Mouse (Mus musculus): ENCODE data around the gene Igf1. TPM values are rescaled to one million over a fixed set of nuclear protein-coding genes. Genes with fewer than 3 reads are reported as not detected.

Igf1 gene
- polyA plus RNA-seq (2012; rRNA removed), result 4.1 and 4.5 TPM in 2 replicates

DNA sequence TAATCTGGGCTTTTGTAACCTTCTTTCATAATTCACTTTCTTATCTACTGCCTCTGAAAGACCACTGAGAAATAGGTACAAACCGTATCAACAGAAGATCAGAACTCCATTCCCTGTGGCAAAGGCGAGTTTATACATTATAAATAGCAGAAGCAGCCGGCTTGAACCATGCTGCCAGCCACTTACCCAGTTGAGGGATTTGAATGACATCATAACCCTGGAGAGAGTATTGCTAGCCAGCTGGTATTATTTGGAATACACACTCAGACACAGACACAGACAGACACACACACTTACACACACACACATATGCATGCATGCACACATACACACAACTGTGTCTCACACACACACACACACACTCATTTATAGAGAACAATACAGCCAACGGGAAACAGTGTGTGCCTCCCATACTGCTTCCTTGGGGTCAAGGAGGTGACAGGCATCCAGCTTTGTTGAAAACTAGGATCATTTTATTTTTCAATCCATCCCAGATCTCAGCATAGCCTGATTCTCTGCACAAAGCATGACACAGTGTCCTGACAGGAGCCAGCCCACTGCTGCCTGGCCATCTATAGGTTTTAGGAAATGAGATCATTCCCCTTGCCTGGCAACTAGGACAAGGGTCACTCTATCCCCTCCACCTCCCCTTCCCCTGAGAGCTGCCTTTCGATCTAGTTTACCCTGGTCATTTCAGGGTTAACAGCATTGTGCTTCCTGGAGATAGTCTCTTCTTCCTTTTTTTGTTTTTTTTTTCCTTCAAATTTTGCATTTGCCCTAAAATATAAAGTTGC lies at the start of gene Igf1:
Gene Igf1, plus strand, starts transcription at position 253 of the 794 bp plus-strand sequence.
- TF ChIP-seq CTCF (IDR thresholded peaks at IDR 0.05; ENCODE audit: borderline replicate concordance, insufficient read depth, low read depth, low read length) (no peak), POLR2A (IDR thresholded peaks at IDR 0.05; ENCODE audit: borderline replicate concordance, insufficient read depth, low read length) (no peak)
- Histone ChIP-seq H3K4me3 (replicated peaks; ENCODE audit: insufficient read depth, low read depth, low read length) (no peak within 1 kb of the TSS), H3K27me3 (ENCODE audit: control insufficient read depth, insufficient read depth, low read length) (no peaks in the 10 kb centered on the region; the same call in 1 of the 2 replicates), H3K27ac (ENCODE audit: insufficient read depth, low read length) (no peak within 1 kb of the TSS), H3K4me1 (ENCODE audit: control insufficient read depth, insufficient read depth, low read length) (no peaks in the 10 kb centered on the region; the same call in 1 of the 2 replicates)
- WGBS, result 43% methylated on average over 5 of the region's 5 CpGs
- DNase-seq, result no peak

DNA sequence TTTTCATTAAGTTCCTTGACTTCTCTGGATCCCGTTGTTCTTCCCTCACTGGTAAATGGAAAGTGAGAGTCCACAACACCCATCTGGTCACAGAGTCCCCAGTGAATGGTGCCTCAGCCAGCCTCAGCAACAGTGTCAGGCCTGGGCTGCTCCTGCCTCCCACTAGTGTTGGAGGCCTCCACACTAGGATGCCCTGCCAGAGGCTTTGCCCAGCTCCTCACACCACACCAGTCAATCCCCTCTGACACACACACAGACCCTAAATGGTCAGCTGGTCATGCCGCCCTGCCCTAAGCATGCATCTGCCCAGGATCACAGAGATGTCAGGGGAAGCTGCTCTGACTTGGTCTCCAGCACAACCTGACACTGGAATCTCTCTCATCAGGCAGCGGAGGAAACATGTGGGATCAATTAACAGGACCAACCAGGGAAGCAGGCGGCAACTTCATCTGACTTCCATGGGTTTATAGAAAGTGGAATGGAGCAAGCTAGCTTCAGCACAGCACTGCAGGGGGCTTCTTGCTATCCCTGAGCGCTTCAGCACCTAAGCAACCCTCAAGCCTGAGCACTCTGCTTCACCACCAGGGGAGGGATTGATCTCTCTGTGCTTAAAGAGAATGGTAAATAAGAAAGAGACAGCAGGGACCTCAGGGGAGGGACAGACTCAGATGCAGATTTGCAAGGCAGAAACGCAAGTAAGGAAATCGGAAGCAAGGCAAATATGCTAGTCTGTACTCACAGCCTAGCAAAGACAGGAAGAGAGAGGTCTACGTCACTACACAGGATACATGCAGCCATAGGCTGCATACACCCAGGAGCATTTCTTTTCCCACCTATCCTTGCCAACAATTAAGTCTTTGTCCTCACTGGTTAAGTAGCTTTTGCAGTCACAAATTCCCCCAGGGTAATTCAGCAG lies 45.6 kb upstream of the Igf1 start:
- H3K27me3 ChIP-seq (ENCODE audit: control insufficient read depth, insufficient read depth, low read length), result no peaks in the 10 kb centered on the region
- WGBS, result 39% methylated on average over 8 of the region's 8 CpGs
- H3K4me1 ChIP-seq (ENCODE audit: control insufficient read depth, insufficient read depth, low read length), result peaks cover 4% of the 10 kb centered on the region; the same call in 1 of the 2 replicates

DNA sequence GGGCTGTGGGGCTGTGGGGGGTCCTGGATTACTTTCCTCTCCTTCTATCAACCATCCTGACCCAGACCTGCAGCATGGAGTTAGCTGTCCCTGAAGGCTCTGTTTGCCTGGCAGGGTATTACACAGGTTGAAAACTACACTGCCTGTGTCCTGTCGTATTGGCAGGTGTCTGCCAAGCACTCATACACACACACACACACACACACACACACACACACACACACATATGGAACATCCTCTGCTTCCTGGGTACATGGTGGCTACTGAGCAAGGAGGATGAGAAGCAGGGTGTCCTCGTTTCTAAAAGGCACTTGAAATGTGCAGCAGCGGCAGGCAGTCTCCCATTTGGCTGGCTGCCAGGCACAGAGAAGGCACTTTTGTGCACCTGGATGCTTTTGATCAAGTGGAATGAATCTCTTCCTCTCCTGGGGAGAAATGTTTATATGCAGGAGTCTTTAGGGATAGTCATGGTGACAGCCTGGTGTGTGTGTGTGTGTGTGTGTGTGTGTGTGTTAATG lies 44.9 kb upstream of the Igf1 start:
- peak; percentile 8 to 25 for DNase-seq
- WGBS, result 6% methylated on average over 3 of the region's 3 CpGs
- TF ChIP-seq CTCF (IDR thresholded peaks at IDR 0.05; ENCODE audit: borderline replicate concordance, insufficient read depth, low read depth, low read length) (no peak), POLR2A (IDR thresholded peaks at IDR 0.05; ENCODE audit: borderline replicate concordance, insufficient read depth, low read length) (no peak)

More for the DNA sequence above, 45.6 kb upstream of the Igf1 start:
- Histone ChIP-seq H3K4me3 (replicated peaks; ENCODE audit: insufficient read depth, low read depth, low read length) (no peak overlapping the region), H3K27ac (ENCODE audit: insufficient read depth, low read length) (no peak overlapping the region)
- TF ChIP-seq POLR2A (IDR thresholded peaks at IDR 0.05; ENCODE audit: borderline replicate concordance, insufficient read depth, low read length) (no peak), CTCF (IDR thresholded peaks at IDR 0.05; ENCODE audit: borderline replicate concordance, insufficient read depth, low read depth, low read length) (no peak)
- DNase-seq, result no peak

DNA sequence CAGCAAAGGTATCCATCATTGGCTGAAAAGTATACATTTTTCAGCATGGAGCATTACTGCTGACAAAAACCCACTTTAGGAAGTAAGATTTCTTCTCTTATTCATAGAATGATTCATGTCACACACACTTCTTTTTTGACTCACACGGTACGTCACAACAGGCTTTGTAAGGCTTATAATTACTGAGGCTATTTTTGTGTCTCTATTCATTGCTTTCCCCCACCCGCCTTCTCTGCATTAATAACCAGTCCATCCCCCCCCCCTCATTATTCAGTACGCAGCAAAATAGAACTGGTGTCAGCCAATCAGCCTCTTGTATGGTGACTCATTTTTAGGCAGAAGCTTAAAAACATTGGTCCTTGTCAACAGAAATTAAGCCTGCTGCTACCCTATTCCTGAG lies 41.2 kb upstream of the Igf1 start:
- WGBS, result 70% methylated on average over 4 of the region's 4 CpGs
- no peak overlapping the region for H3K4me3 ChIP-seq (replicated peaks; ENCODE audit: insufficient read depth, low read depth, low read length)
- TF ChIP-seq CTCF (IDR thresholded peaks at IDR 0.05; ENCODE audit: borderline replicate concordance, insufficient read depth, low read depth, low read length) (no peak), POLR2A (IDR thresholded peaks at IDR 0.05; ENCODE audit: borderline replicate concordance, insufficient read depth, low read length) (no peak)
- DNase-seq, result no peak
- no peak overlapping the region for H3K27ac ChIP-seq (ENCODE audit: insufficient read depth, low read length)
- H3K4me1 ChIP-seq (ENCODE audit: control insufficient read depth, insufficient read depth, low read length), result peaks cover 4% of the 10 kb centered on the region; the same call in 1 of the 2 replicates
- H3K27me3 ChIP-seq (ENCODE audit: control insufficient read depth, insufficient read depth, low read length), result no peaks in the 10 kb centered on the region

More for the DNA sequence above, 44.9 kb upstream of the Igf1 start:
- Histone ChIP-seq H3K4me3 (replicated peaks; ENCODE audit: insufficient read depth, low read depth, low read length) (no peak overlapping the region), H3K27me3 (ENCODE audit: control insufficient read depth, insufficient read depth, low read length) (no peaks in the 10 kb centered on the region), H3K4me1 (ENCODE audit: control insufficient read depth, insufficient read depth, low read length) (peaks cover 4% of the 10 kb centered on the region; the same call in 1 of the 2 replicates), H3K27ac (ENCODE audit: insufficient read depth, low read length) (no peak overlapping the region)

DNA sequence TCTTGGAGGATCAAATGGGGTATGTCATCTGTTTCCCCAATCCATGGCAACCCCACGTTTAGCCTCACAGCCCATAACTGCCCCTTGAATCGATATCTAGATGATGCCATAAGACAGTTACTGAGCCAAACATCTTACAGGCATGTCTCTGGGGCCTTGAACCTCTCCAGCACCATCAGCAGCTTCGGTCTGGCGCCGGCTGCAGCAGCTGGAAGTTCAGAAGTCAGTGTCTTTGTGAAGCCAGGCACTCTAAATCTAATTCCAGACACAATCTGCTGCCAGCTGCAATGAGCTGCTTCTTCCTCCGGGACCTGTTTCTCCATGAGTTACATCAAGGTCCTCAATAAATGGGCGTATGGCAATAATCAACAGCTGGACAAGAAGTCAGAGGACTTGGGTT lies 40.3 kb upstream of the Igf1 start:
- no peak for DNase-seq

DNA sequence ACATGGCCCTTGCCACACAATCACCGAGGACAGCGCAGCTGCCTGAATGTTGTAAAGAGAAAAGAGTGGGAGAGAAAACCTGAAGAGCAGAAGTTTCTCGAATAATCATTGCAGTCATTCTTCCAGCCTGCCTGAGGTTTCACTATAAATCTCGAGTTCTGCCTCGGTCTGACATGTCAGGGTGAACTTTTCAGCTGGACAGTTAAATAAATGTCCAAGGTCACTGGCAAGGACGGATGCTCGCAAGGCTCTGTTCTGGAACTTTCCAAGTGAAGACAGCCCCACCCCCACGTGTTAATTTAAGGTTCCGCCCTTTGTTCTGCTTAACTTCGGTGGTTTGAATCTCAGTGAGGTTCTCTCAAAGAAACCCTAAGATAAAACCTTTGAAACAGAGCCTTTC lies 36.2 kb upstream of the Igf1 start:
- TF ChIP-seq POLR2A (IDR thresholded peaks at IDR 0.05; ENCODE audit: borderline replicate concordance, insufficient read depth, low read length) (no peak), CTCF (IDR thresholded peaks at IDR 0.05; ENCODE audit: borderline replicate concordance, insufficient read depth, low read depth, low read length) (no peak)
- H3K27ac ChIP-seq (ENCODE audit: insufficient read depth, low read length), result no peak overlapping the region
- no peak for DNase-seq
- no peak overlapping the region for H3K4me3 ChIP-seq (replicated peaks; ENCODE audit: insufficient read depth, low read depth, low read length)
- H3K27me3 ChIP-seq (ENCODE audit: control insufficient read depth, insufficient read depth, low read length), result no peaks in the 10 kb centered on the region
- WGBS, result 74% methylated on average over 10 of the region's 10 CpGs
- H3K4me1 ChIP-seq (ENCODE audit: control insufficient read depth, insufficient read depth, low read length), result no peaks in the 10 kb centered on the region

More for the DNA sequence above, 40.3 kb upstream of the Igf1 start:
- no peak overlapping the region for H3K27ac ChIP-seq (ENCODE audit: insufficient read depth, low read length)
- H3K4me1 ChIP-seq (ENCODE audit: control insufficient read depth, insufficient read depth, low read length), result peaks cover 4% of the 10 kb centered on the region; the same call in 1 of the 2 replicates
- no peaks in the 10 kb centered on the region for H3K27me3 ChIP-seq (ENCODE audit: control insufficient read depth, insufficient read depth, low read length)
- 73% methylated on average over 7 of the region's 7 CpGs for WGBS
- TF ChIP-seq POLR2A (IDR thresholded peaks at IDR 0.05; ENCODE audit: borderline replicate concordance, insufficient read depth, low read length) (no peak), CTCF (IDR thresholded peaks at IDR 0.05; ENCODE audit: borderline replicate concordance, insufficient read depth, low read depth, low read length) (no peak)
- no peak overlapping the region for H3K4me3 ChIP-seq (replicated peaks; ENCODE audit: insufficient read depth, low read depth, low read length)

DNA sequence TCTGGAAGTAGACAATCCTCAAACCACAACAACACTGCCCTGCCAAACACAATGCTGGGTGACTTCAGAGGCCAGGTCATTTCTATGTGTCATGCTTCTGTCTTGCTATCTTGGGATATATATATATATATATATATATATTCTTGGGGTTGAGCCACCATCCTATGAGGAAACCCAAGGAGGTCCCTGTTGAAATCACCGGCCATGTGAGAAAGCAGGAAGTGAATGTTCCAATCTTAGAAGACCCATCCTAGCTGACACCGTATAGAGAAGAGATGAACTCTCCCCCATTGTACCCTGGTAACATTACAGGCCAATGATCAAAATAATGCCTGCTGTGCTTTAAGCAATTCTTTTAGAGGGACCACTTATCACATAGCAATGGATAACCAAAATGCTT lies 28.1 kb upstream of the Igf1 start:
- TF ChIP-seq POLR2A (IDR thresholded peaks at IDR 0.05; ENCODE audit: borderline replicate concordance, insufficient read depth, low read length) (no peak), CTCF (IDR thresholded peaks at IDR 0.05; ENCODE audit: borderline replicate concordance, insufficient read depth, low read depth, low read length) (no peak)
- Histone ChIP-seq H3K4me3 (replicated peaks; ENCODE audit: insufficient read depth, low read depth, low read length) (no peak overlapping the region), H3K27me3 (ENCODE audit: control insufficient read depth, insufficient read depth, low read length) (no peaks in the 10 kb centered on the region), H3K27ac (ENCODE audit: insufficient read depth, low read length) (no peak overlapping the region), H3K4me1 (ENCODE audit: control insufficient read depth, insufficient read depth, low read length) (no peaks in the 10 kb centered on the region)
- whole genome bisulfite sequencing, result 95% methylated on average over 2 of the region's 2 CpGs
- no peak for DNase-seq
